Mouse (Mus musculus) midbrain, embryonic 15.5 days (tissue): ENCODE measurements around the gene Vamp5. TPM values are rescaled to one million over a fixed set of nuclear protein-coding genes. Genes with fewer than 3 reads are reported as not detected.

ENCODE experiments used
- ATAC-seq: fragments of 200-750 bp; cut with Nextera tagmentation; replicated peaks from 2 replicates; pipeline ENCODE4 v1.8.0; 2017; ENCODE audit warnings: moderate TSS enrichment
- H3K27ac ChIP-seq: fragments of 300-500 bp; sonication (generic); 2 replicates; pipeline ENCODE4 v1.5.1; 2015; ENCODE audit warnings: mild to moderate bottlenecking, inconsistent platforms
- H3K27me3 ChIP-seq: fragments of 300-500 bp; sonication (generic); replicated peaks from 2 replicates; pipeline ENCODE4 v1.6.1; 2015; ENCODE audit warnings: inconsistent platforms
- H3K36me3 ChIP-seq: fragments of 300-500 bp; sonication (generic); replicated peaks from 2 replicates; pipeline ENCODE4 v1.6.1; 2015; ENCODE audit warnings: inconsistent platforms
- H3K4me1 ChIP-seq: fragments of 300-500 bp; sonication (generic); 2 replicates; pipeline ENCODE4 v1.6.1; 2015; ENCODE audit warnings: inconsistent platforms
- H3K4me2 ChIP-seq: fragments of 300-500 bp; sonication (generic); 2 replicates; pipeline ENCODE4 v1.6.1; 2015; ENCODE audit warnings: inconsistent platforms, mild to moderate bottlenecking, moderate library complexity
- H3K4me3 ChIP-seq: fragments of 300-500 bp; sonication (generic); 2 replicates; pipeline ENCODE4 v1.5.1; 2015; ENCODE audit warnings: mild to moderate bottlenecking, inconsistent platforms
- H3K9ac ChIP-seq: fragments of 300-500 bp; sonication (generic); 2 replicates; pipeline ENCODE4 v1.6.1; 2015; ENCODE audit warnings: mild to moderate bottlenecking, inconsistent platforms
- H3K9me3 ChIP-seq: fragments of 300-500 bp; sonication (generic); 2 replicates; pipeline ENCODE4 v1.6.1; 2016; ENCODE audit warnings: inconsistent platforms
- WGBS: fragments of 180-500 bp; shearing (Covaris S2); methylation state at CpG from one replicate; pipeline ENCODE4 v1.1.7; 2015; ENCODE audit warnings: mixed read lengths; 5-methylcytosine and 5-hydroxymethylcytosine counted together
- polyA plus RNA-seq: library from polyadenylated mRNA; unstranded; fragments of >200 nt; fragmentation: Nextera tagmentation; extraction: Ambion mirVana; gene quantifications from 2 replicates; pipeline ENCODE4 v1.2.1, GENCODE M21; 2015

Vamp5 gene
- polyA plus RNA-seq, 1 experiment from 2014 or later: 20.2 TPM

DNA sequence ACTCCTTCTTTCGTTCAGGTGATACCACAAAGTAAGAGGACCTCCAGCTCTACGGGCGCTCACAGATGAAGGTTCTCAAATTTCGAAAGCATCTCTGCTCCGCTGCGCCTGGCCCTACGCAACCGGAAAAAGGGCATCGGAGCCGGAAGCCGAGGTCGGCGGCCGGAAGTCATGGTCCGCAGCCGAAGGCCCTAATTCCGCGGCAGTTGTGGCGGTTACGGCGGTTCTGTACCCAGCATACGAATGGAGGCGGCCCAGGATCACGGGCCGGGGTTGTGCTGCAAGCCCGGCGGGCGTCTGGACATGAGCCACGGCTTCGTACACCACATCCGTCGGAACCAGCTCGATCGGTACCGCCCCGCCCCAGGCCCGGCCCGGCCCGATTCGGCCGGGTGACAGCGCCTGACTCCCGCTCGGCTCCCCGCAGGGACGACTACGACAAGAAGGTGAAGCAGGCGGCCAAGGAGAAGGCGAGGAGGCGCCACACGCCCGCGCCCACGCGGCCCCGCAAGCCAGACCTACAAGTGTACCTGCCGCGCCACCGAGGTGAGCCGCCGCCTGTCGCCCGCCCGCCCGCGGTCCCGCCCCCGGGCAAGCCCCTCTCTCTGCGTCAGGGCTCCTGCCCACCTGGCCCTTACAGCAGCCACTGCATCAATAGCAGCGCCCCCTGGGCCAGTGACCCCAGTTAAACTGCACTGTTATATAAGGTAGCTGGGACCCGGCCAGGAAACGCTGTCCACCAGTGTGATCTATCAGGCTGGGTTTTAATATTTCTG, 32.9 kb downstream of the Vamp5 start, which contains the start of gene 0610030E20Rik:
Gene 0610030E20Rik, plus strand, starts transcription at position 152 of the 776 bp plus-strand sequence.
- peaks cover 7% of the 10 kb centered on the region; the same call in 1 of the 2 replicates for H3K36me3 ChIP-seq
- H3K27me3 ChIP-seq: no peaks in the 10 kb centered on the region
- H3K27ac ChIP-seq: peak within 1 kb of the TSS; percentile 88
- H3K9me3 ChIP-seq: no peaks in the 10 kb centered on the region
- WGBS: under 1% methylated on average over 72 of the region's 72 CpGs
- peak; percentile 59 for ATAC-seq
- H3K9ac ChIP-seq: peak within 1 kb of the TSS; percentile 94
- H3K4me3 ChIP-seq: peak within 1 kb of the TSS; percentile 93
- peak within 1 kb of the TSS; percentile 77 for H3K4me2 ChIP-seq
- H3K4me1 ChIP-seq: peaks cover 45% of the 10 kb centered on the region

DNA sequence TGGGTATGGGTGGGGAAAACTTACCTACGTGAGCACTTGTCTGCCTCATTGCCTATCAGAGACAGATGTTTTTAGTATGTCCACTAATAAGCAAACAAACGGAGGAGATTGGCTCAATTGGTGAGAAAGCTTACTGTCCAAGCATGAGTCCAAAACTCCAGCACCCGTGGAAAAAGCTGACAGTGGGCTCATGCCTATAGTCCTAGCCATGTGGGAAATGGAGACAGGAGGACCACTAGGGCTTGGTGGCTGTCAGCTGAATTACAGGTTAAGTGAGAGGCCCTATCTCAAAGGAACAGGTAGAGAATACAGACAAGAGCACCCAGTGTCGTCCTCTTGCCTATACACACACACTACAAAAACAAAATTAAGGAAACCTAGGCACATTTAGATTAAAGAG, 34.0 kb downstream of the Vamp5 start:
- no peak for ATAC-seq
- H3K27ac ChIP-seq: no peak overlapping the region
- peaks cover 45% of the 10 kb centered on the region for H3K4me1 ChIP-seq
- peak overlapping the region; percentile 77; the same call in 1 of the 2 replicates for H3K4me2 ChIP-seq
- WGBS: 85% methylated on average over 4 of the region's 4 CpGs
- no peaks in the 10 kb centered on the region for H3K9me3 ChIP-seq
- no peak overlapping the region for H3K9ac ChIP-seq
- peaks cover 9% of the 10 kb centered on the region; the same call in 1 of the 2 replicates for H3K36me3 ChIP-seq
- no peak overlapping the region for H3K4me3 ChIP-seq
- no peaks in the 10 kb centered on the region for H3K27me3 ChIP-seq

DNA sequence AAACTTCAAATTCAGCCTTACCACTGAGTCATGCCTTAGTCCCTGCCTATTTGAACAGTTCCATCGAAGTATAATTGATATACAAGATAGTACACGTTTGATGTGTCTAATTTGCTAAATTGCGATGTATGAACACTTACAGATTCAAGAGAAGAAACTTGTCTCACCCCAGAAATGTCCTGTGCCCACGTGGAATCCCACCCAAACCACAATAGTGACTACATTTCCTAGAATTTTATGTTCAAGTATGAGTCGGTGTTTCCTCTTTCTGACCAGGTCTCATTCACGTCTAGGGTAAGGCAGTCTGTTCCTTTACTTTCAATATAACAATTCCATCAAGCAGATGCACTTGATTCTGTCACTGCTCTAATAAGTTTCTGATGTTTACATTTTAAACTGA, 34.6 kb downstream of the Vamp5 start:
- ATAC-seq: peak; percentile 1; the same call in 1 of the 2 replicates
- WGBS: 51% methylated on average over 6 of the region's 6 CpGs
- Histone ChIP-seq H3K4me2 (peak overlapping the region; percentile 76), H3K4me3 (peak overlapping the region; percentile 60), H3K36me3 (peaks cover 11% of the 10 kb centered on the region; the same call in 1 of the 2 replicates), H3K4me1 (peaks cover 45% of the 10 kb centered on the region), H3K9me3 (no peaks in the 10 kb centered on the region), H3K27me3 (no peaks in the 10 kb centered on the region), H3K27ac (peak overlapping the region; percentile 63; the same call in 1 of the 2 replicates), H3K9ac (no peak overlapping the region)

DNA sequence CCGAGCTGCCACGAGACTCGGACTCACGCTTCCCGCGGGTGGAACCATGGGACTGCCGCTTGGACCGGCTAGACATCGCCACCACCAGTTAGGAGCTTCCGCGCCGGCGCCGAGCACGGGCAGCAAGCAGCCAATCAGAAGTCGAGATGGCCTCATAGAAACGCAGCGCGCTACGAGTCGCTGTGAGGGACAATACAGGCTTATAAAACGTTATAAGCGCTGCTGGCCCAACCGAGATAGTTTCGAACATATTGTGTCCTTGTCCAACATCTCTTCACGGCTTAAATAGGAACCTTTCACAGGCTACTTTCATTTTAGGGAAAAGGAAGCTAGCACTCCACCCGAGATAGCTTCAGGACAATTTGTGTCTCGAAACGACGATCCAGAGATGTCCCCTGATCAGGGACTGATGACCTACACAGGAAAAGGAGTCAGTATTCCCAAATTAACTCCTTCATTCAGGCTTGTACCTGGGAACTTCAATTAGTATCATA, 35.1 kb downstream of the Vamp5 start, which contains the start of gene Usp39:
Gene Usp39, minus strand, starts transcription at position 111 of the 494 bp plus-strand sequence.
- H3K36me3 ChIP-seq: peaks cover 8% of the 10 kb centered on the region; the same call in 1 of the 2 replicates
- H3K9me3 ChIP-seq: no peaks in the 10 kb centered on the region
- peak; percentile 80 for ATAC-seq
- peak within 1 kb of the TSS; percentile 63 for H3K27ac ChIP-seq
- H3K4me1 ChIP-seq: peaks cover 45% of the 10 kb centered on the region
- H3K27me3 ChIP-seq: no peaks in the 10 kb centered on the region
- H3K4me2 ChIP-seq: peak within 1 kb of the TSS; percentile 76
- H3K4me3 ChIP-seq: peak within 1 kb of the TSS; percentile 60
- peak within 1 kb of the TSS; percentile 65 for H3K9ac ChIP-seq
- WGBS: under 1% methylated on average over 30 of the region's 30 CpGs

DNA sequence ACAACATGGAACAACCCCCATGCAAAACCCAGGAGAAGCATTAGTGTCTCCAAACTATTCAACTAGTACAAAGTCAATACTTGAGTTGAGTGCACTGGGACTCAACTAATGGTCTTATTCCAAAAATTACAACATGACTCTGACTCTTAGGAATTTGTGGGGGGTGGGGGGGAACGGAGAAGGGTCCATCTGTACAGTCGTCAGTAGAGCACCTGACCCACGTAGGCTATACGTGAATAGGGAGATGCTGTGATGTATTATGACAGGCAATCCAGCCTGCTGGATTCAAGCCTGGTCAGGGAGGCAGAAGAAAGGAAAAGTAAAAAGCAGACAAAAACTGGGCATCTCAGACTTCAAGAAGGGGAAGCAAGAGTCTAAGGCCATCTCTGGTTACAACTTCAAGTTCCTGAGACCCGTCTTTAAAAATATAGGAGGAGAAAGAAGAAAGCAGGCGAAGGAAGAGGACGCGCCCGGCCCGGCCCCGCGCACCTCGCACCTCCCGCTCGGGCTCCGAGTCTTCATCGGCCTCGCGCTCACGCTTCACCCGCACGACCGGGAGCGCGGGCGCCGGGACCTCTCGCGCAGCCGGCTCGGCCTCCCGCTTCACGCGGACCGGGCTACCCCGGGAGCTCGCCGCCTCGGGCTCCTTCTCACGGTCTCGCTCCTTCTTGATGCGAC, 35.7 kb downstream of the Vamp5 start:
- Histone ChIP-seq H3K9ac (peak overlapping the region; percentile 65), H3K27ac (peak overlapping the region; percentile 63), H3K4me2 (peak overlapping the region; percentile 76), H3K9me3 (no peaks in the 10 kb centered on the region), H3K27me3 (no peaks in the 10 kb centered on the region), H3K4me1 (peaks cover 45% of the 10 kb centered on the region), H3K4me3 (peak overlapping the region; percentile 60), H3K36me3 (0 out of 2 replicates have a peak, but pooled peaks cover 4% of the 10 kb centered on the region)
- under 1% methylated on average over 41 of the region's 42 CpGs for WGBS
- peak; percentile 40 for ATAC-seq

DNA sequence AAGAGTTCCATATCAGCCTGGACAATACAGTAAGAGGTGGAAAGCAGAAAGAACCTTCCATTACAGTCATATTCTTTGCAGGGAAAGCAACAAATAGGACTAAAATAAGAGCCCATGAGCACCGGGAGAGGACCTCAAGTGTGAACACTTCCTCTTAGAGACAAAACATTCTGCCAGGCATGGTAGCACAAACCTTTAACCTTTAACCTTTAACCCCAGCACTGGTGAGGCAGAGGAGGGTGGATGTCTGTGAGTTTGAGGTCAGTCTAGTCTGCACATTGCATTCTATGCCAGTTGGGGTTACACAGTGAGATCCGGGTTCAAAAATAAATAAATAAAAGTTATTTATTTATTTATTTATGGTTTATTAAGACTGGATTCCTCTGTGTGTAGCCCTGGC, 39.8 kb downstream of the Vamp5 start:
- Histone ChIP-seq H3K27me3 (no peaks in the 10 kb centered on the region), H3K4me3 (no peak overlapping the region), H3K27ac (no peak overlapping the region), H3K4me2 (no peak overlapping the region), H3K9ac (no peak overlapping the region), H3K9me3 (no peaks in the 10 kb centered on the region), H3K36me3 (peaks cover 25% of the 10 kb centered on the region), H3K4me1 (peaks cover 18% of the 10 kb centered on the region)
- ATAC-seq: no peak
- 58% methylated on average over 2 of the region's 2 CpGs for WGBS

DNA sequence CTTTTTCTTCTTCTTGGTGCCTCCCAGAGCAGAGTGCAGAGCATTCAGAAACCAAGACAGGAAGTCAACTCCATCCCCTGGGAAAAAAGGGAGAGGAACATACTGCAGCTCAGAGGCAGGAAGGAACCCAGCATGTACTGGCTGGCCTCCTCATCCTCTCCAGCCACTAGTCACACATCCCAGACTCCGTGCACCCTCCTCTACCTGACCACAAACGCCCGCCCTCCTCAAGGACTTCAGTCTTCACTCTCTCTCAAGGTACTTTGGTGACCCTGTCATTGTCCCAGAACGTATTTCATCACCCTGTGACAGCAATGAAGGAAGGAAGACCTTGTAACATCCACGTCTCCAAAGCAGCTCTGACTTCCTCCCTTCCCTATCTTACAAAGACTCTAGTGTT, 47.2 kb downstream of the Vamp5 start:
- Histone ChIP-seq H3K27ac (no peak overlapping the region), H3K4me3 (no peak overlapping the region), H3K4me1 (no peaks in the 10 kb centered on the region), H3K4me2 (no peak overlapping the region), H3K9ac (no peak overlapping the region), H3K9me3 (no peaks in the 10 kb centered on the region), H3K36me3 (peaks cover 52% of the 10 kb centered on the region), H3K27me3 (no peaks in the 10 kb centered on the region)
- no peak for ATAC-seq
- WGBS: 90% methylated on average over 5 of the region's 5 CpGs

DNA sequence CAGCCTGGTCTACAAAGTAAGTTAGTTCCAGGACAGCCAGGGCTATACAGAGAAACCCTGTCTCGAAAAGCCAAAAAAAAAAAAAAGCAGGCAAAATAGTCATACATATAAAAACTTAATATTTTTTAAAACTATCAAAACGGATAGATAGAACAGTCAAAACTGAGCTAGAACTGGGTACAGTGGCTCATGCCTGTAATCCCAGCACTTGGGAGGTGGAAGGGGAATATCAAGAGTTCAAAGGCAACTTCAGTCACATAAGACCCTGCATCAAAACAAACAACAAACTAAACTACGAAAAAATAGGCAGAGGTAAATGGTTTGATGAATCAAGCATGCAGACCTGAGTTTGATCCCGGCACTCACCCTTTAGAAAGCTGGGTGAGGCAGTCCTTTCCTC, 50.1 kb downstream of the Vamp5 start:
- ATAC-seq: no peak
- Histone ChIP-seq H3K27me3 (no peaks in the 10 kb centered on the region), H3K4me3 (no peak overlapping the region), H3K9ac (no peak overlapping the region), H3K27ac (no peak overlapping the region), H3K36me3 (peaks cover 46% of the 10 kb centered on the region), H3K9me3 (no peaks in the 10 kb centered on the region), H3K4me1 (no peaks in the 10 kb centered on the region), H3K4me2 (no peak overlapping the region)
- WGBS: 90% methylated on average over 4 of the region's 4 CpGs

DNA sequence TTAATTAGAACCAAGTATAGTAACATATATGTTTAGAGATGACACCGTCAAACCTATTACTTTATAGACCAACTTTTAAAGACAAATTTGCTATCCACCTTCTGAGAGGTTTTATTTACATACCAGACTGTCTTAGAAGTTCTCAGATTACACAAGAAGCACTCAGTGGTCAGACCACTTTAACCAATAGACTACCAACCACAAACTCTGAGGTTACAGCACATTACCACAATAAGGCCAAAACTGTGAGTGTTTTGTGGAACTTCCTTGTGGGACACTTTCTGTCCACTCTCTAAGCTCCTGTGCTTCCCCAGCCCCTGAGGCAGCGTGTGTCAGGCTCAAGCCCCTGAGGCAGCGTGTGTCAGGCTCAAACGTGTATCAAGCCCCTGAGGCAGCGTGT, 51.2 kb downstream of the Vamp5 start:
- ATAC-seq: no peak

DNA sequence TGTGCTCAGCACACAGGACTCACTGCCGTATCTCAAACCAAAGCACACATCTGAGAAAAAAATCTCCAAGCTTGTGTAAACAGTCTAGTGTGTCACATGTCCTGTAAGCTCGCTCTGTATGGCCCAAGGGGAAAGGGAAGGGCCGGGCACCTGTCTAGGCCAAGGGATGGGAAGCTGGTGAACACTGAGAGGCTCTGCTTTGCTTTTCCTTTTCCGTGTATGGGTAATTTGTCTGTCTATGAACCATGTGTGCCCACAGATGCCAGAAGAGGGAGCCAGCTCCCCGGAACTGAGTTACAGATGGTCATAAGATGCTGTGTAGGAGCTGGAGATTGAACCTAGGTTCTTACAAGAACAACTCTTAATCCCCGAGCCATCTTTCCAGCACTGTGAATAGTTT, 54.0 kb downstream of the Vamp5 start:
- ATAC-seq: no peak
- 81% methylated on average over 6 of the region's 6 CpGs for WGBS
- no peak overlapping the region for H3K9ac ChIP-seq
- H3K9me3 ChIP-seq: no peaks in the 10 kb centered on the region
- H3K27ac ChIP-seq: no peak overlapping the region
- peaks cover 65% of the 10 kb centered on the region for H3K36me3 ChIP-seq
- H3K4me3 ChIP-seq: no peak overlapping the region
- no peaks in the 10 kb centered on the region for H3K27me3 ChIP-seq
- no peaks in the 10 kb centered on the region for H3K4me1 ChIP-seq
- no peak overlapping the region for H3K4me2 ChIP-seq

More for the DNA sequence above, 51.2 kb downstream of the Vamp5 start:
- Histone ChIP-seq H3K4me3 (no peak overlapping the region), H3K27ac (no peak overlapping the region), H3K36me3 (peaks cover 52% of the 10 kb centered on the region), H3K4me2 (no peak overlapping the region), H3K9me3 (no peaks in the 10 kb centered on the region), H3K4me1 (no peaks in the 10 kb centered on the region), H3K9ac (no peak overlapping the region), H3K27me3 (no peaks in the 10 kb centered on the region)
- 95% methylated on average over 5 of the region's 5 CpGs for WGBS

DNA sequence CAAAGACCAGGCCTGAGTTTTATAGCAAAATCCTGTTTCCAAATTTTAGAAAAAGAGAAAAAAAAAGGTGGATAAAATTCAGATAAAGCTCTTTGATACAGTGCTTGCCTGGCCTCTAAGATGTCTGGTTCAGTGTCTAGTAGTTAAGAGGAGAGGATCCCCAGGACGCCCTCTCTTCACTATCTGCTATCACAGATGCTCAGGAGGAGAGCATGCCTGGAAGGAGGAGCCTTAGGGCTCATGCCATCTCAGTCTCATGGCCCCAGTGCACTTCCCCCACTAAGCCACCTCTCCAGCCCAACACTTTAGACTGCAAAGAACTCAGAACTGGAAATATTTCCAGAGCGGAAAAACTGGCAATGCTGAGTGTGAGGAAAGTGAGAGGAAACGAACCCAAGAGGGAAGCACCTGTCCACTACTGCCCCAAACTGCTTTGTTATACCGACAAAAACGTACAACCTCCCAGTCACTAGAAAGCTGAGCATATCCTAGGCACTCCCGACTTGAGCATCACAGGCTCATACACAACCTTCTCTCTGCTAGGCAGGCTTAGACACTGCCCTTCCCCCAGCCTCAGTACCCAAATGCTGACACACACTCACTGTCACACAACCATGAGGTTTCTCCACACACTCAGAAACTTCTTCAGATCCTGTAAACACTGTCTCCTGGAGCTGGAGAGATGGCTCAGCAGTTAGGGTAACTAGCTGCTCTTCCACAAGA, 56.3 kb downstream of the Vamp5 start:
- Histone ChIP-seq H3K4me1 (no peaks in the 10 kb centered on the region), H3K4me2 (no peak overlapping the region), H3K27ac (no peak overlapping the region), H3K9me3 (no peaks in the 10 kb centered on the region), H3K27me3 (no peaks in the 10 kb centered on the region), H3K9ac (no peak overlapping the region), H3K36me3 (peaks cover 73% of the 10 kb centered on the region), H3K4me3 (no peak overlapping the region)
- ATAC-seq: no peak
- WGBS: 92% methylated on average over 6 of the region's 6 CpGs

DNA sequence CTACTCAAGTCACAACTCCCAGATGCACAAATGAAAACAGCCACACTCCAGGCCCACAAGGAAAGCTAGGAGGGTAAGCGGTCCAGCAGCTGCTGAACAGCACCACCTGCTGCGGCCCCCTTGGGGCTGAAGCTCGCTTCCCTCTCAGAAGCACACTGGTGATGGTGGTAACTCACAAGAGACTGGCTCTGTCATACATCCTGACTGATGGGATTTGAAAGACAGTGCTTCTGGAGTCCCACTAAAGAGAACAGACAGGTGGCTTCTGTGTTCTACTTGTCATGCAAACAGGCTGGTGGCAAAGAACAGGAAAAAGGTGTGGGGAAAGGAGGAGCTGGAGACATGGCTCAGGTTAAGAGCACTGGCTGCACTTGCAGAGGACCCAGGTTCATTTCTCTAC, 57.3 kb downstream of the Vamp5 start:
- peaks cover 69% of the 10 kb centered on the region for H3K36me3 ChIP-seq
- no peak for ATAC-seq
- WGBS: 87% methylated on average over 3 of the region's 3 CpGs

More for the DNA sequence above, 57.3 kb downstream of the Vamp5 start:
- H3K4me2 ChIP-seq: no peak overlapping the region
- H3K27ac ChIP-seq: no peak overlapping the region
- H3K9me3 ChIP-seq: no peaks in the 10 kb centered on the region
- no peak overlapping the region for H3K4me3 ChIP-seq
- H3K4me1 ChIP-seq: no peaks in the 10 kb centered on the region
- no peak overlapping the region for H3K9ac ChIP-seq
- H3K27me3 ChIP-seq: no peaks in the 10 kb centered on the region
